Mouse (Mus musculus): ENCODE data around the gene Bspry.
"Not testable (repeated sequence)": the region's sequence is repeated elsewhere in the genome, so short reads cannot be mapped to it uniquely, and the experiment has no call there.

Bspry gene

DNA sequence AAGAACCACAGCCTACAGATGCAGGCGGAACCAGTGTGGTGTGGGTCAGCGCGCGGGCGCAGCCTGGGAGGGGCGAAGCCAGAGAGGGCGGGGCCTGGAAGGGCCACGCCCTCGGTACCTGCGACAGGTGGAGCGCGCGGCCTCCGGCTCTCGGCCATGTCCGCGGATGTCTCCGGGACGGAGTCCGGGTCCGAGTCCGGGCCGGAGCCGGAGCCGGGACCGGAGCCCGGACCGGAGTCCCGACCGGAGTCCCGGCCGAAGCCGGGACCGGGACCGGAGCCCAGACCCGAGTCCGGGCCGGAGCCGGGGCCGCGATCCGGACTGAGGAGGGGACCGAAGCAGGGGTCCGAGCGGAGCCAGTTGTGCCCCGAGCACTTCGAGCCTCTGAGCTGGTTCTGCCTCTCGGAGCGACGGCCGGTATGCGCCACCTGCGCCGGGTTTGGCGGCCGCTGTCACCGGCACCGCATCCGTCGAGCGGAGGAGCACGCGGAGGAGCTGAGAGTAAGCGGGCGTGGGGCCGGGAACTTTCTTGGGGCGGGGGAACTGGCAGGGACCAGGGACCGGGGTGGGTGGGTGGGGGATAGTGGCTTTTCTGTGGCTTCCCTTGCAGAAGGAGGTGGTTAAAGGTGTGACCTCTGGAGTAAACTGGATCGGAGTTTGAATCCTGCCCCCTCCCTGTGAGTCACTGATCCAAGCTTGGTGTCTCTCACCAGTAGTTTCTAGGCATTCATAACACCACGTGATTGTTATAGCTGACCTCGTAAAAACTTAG lies at the start of gene Bspry:
Gene Bspry (plus strand): TSS at position 117 of the 772 bp plus-strand sequence.
- DNase-seq = no peak

DNA sequence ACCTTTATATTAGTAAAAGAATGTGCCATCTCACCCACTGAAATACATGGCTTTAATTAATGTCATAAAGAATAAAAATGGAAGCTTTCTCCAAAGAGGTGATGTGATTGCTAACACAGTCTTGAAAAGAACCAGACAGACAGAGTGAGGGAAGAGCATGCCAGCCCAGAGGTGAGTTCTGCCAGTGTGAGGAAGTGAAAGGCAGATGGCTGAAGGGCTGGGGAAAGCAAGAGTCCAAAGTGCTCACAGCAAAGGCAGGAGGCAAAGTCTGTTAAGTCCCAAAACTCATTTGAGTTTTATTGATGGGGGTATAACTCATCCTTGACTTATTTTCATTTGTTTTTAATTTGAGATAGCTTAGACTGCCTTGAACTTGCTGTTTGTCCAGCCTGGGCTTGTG lies 49.2 kb upstream of the Bspry start:
- no peak for DNase-seq

DNA sequence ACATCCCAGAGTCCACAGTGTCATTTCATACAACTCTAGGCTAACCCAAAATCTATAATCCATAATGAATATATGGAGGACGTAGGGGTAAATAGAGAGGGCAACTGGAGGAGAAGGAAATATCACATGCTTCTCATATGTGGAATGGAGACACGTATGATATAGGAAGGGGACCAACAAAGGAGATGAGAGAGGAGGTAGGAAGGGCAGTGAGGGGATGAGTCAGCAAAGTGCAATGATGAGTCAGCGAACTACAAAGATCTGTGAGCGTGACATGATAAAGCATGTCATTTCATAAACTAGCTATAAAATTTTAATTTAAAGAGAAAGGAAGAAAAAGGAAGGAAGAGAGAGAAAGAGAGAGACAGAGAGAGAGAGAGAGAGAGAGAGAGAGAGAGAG lies 48.3 kb upstream of the Bspry start:
- no peak for DNase-seq

DNA sequence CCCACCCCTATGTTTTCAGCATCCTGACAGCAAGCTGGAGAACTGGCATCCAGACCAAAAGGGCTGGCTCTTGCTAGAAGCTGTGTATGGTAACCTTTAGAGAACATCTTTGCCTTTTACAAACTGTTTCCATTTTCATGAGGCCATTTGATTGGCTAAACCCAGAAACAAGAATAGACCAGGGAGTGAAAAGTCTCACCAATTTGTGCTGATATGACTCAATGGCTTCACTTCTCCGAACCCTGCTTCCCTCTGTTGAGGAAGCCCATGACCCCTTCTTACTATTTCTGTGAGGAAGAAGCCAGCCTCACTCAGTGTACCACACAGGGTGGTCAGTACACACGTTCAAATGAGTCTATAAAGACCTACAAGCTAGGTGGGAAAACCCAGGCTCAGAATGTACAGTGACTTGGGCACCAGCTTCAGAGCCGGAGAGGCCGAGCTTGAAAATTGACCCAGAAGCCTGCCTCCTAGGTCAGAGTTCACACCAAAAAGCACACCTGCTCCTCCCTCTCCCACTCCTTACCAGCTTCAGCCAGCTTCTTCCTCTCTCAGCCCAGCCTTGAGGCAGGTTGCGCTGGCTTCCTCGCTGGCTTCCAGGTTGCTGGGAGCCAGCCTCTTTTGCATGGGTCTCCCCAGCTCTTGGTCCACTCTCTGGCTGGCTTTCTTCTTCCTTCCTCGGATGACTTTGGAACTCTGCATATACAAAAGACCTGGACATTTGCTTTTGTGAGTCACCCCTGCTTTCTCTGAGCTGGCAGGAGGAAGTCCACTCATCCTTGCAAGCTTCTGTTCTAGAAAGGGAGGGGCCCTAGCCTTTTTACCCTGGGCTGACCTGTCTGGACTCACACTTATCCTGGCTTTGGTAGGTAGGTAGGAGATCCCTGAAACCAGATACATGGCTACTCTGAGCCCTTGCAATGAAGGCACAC lies 45.6 kb upstream of the Bspry start:
- no peak for DNase-seq

DNA sequence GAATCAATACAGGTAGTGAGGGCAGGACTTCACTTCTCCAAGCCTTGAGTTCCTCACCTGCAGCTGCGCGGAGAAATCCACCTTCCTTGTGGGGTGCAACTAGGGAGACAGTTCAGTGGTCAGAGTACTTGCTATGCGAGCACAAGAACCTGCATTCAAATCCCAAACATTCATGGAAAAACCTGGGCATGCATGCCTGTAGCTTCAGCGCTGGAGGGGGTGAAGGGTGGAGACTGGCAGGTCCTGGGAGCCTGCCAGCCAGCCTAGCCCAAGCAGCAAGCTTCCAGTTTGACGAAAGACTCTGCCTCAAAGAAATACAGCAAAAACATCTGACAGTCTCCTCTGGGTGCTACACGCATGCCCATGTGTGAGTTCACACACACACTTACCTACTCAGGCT lies 44.8 kb upstream of the Bspry start, which contains the start of gene Rnf183:
Gene Rnf183 (minus strand): TSS at position 172 of the 400 bp plus-strand sequence.
- no peak for DNase-seq

DNA sequence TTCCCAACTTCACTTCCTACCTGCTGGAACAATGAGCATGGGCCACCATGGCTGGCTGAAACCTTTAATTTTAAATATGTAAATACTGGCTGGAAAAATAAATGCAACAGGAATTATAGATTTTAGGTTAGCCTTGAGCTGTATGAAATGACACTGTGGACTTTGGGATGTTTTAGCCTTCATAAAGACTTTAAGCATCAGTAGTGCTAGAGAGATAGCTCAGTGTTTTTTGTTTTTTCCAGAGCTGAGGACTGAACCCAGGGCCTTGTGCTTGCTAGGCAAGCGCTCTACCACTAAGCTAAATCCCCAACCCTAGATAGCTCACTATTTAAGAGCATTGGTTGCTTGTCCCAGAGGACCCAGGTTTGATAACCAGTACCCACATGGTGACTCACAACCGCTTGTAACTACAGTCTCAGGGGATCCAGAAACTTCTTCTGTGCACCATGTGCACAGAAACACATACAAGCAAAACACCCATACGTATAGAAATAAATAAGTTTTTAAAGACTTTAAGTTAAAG lies 42.5 kb upstream of the Bspry start:
- no peak for DNase-seq

DNA sequence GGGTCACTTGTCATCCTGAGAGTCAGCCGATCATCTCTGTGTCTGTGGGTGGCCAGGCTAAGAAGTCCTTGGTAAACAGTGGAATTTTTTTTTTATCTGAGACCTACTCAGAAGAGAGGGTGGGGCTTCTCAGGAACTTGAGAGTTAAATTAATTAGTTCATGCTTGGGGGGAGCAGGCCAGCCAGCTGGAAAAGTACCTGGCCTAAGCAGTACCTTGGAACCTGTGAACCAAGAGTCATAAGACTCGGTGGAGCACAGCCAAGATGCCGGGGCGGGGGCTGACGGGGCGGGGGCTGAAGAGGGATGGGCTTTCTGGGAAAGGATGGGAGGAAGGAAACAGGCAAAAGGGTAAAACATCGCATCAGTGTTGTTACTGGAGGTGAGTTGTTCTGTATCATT lies 42.0 kb upstream of the Bspry start:
- DNase-seq = no peak

DNA sequence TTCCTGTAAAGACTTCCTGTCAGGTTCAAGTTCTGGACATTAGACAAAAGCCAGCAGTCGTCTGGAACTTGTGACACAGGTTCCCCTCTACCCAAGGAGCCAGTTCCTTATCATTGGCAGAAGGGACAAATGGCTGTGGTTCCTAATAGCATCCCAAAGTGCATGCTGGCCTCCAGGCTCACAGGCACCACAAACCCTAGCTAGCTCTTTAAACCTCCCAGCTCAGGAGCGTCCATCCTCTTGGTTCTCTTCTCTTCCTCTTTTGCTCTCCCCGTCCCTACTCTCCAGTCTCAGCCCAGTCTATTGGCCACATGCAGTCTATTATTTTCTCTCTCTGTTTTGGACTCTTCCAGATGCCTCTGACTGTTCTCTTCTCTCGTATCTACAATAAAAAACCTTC lies 40.1 kb upstream of the Bspry start:
- DNase-seq = no peak

DNA sequence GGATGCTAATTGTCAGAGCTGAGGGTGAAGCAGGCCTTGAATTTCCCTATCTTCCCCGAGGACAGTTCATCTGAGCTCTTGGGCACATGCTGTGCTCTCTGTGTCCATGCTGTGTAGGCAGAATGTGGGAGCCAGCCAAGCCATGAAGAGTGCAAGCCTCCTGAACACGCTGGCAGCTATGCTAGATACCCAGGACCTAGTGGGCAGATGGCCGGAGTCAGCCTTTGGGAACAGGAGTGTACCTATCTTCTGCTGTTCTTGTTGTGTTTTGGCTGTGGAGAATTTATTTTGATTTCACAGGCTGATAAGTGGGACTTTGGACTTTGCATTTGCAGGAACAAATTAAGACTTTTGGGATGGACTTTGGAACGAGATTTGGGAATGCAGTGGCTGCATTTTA lies 39.3 kb upstream of the Bspry start:
- DNase-seq = no peak

DNA sequence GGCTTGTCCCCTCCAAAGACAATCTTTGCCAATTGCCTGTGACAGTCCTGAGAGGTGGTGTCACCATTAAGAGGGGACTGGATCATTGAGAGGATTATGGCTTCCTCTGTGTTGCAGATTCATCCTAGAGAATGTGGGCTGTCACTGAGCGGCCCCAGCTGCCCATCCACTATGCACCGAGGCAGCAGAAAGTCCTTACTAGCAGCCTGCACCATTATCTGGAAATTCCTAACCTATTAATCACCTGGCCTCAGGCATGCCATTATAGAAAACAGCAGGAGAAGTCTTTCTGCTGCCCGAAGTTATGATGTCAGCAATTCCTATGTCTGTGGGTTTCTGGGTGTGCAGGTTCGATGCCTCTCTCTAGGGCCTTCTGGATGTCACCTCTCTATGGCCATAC lies 38.9 kb upstream of the Bspry start:
- no peak for DNase-seq

DNA sequence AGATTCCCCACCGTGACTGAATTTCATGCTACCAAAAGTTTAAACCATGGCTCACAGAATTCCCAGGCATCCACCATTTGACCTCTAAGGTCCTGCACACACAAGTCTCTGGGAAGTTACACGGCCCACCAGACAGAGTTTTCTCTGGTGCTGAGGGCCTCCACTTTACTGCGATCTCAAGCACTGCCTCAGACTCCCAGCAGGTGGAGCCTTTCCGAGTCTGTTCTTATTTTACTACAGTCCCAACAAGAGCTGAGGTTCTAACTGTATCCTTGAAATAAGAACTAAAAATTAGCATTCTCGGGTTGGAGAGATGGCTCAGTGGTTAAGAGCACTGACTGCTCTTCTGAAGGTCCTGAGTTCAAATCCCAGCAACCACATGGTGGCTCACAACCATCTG lies 24.9 kb upstream of the Bspry start:
- DNase-seq = peak; percentile 35

DNA sequence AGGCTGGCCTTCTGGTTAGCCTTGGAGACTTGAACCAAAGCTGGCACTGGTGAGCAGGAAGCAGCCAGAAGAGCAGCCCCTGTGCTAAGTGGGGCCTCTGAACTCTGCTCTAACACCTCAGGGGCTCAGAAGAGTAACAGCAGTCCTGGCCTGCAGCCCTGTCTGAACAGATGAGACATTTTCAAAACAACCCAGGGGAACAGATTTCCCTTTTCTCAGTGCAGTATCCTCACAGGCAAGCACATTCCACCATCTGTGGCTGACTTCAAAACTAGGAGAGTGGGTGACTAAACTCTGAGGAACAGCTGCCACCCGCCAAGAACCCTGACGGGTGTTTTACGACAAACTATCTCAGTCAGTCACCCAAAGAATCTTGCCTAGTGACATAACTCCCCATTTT lies 20.8 kb upstream of the Bspry start:
- peak; percentile 29 for DNase-seq

DNA sequence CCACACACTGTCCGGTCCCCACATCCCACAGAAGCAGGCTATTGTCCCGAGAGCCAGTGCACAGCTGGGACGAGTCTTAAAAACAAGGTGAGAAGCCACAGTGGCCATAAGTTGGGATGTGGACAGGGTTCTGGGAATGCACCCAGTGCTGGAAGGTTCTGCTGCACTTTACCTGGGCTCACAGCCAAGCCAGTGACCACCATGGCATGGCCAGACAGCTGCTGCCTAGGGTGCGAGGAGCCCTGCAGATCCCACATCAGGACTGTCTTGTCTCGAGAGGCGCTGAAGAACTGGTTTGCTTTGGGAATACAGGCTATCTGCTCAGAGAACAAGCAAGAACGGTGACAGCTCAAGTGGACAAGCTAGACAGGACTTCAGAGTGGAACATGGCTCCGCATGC lies 19.5 kb upstream of the Bspry start:
- DNase-seq = no peak

DNA sequence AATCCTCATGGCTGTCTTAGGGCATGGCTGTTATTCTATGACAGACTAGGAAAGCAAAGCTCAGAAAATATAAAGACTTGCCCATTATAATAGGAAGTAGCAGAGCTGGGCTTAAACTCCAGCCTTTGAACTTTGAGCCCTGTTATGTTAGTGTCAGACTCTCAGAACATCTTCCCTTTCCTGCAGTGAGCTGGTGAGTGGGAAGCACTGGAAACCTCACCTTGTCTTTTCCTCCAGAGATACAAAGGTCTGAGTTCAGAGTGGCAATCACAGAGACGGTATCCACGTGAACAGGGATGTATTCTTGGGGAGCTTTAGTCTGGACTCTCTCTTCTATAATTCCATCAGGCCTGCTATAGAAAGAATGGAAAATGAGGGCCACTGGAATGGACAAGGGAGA lies 16.7 kb upstream of the Bspry start:
- no peak for DNase-seq

DNA sequence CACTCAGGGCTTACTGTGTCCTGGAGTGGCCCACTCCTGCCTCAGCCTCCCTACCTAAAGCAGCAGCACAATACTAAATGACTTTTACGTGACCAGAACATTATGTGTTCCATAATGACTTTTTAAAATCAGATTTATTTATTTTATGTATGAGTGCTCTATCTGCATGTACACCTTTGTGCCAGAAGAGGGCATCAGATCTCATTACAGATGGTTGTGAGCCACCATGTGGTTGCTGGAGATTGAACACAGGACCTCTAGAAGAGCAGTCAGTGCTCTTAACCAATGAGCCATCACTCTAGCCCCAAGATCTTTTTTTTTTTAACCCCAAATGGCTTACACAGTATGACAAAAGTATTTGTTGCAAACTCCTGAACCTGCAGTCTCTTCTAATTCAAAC lies 11.7 kb upstream of the Bspry start:
- DNase-seq = no peak

DNA sequence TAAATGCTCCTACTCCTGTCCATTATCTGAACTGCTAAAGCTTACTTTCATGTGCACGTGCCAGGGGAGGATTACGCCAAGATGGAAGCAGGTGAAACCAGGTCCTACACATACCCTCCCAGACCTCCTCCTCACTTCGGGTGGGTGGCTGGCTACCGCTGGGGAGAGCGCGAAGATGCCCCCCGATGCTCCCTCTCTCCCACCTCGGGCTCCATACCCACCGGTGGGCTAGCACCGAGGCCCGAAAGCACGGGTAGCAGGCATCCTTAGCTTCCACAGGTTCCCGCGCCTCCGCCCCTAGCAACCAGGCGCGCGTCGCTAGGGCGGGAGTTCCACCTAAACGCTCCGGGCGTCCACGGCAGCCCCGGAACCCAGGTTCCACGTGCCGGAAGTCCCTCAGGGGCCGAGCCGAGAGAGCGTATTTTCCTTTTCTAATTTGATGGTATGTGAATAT lies 9.2 kb upstream of the Bspry start, which contains the start of gene Wdr31:
Gene Wdr31 (minus strand): TSS at position 299 of the 454 bp plus-strand sequence.
- DNase-seq = peak; percentile 83

DNA sequence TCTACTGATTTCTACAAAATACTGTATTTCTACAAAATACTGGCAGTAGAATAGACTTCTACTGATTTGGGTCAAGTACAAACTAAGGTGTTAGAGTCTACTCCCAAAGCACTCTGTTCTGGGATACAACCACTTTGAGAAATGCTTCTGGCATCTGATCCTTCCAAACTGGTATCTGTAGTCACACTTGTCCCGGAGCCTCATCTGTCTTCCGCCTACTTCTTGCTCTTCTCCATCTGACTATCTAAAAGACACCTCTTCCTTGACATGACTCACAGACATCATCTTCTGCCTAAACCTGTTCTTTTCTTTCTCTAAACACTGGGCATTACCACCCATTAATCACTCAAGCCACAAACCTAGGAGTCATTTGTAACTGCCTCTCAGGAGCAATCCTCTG lies 7.8 kb upstream of the Bspry start:
- no peak for DNase-seq

DNA sequence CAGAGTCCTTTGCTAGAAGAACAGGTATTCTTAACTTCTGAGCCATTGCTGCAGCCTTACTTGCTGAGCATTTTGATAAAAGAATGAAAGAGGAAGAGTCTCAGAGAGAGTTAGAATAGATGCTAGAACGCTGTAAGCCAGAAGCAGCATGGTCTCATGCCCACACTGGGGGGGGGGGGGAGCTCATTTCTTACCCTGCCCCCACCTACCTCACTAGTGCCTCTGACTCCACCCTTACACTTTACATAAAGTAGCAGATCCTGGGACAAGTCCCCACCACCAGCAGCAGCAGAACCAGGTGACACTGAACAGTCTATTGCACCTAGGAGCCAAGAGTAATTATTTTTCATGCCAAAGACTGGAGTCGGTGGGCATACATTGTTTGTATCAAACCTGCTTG lies 4.7 kb upstream of the Bspry start:
- DNase-seq = no peak

DNA sequence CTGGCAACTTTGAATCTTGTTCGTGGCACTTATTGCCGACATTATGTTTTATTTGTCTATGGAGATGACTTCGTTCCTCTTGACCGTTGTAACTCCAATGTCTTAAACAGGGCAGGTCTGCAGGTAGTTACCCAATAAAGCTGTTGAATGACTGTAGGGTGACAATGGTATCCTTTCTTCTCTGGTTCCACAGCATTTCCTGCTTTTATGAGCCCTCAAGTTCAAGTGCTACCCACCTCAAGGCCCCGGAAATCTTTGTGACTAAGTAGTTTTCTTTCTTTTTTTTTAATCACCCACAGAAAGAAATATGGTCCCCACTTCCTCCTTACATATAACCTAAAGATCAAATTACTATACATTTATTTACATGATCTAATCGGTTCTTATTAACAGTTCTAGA lies 4.1 kb upstream of the Bspry start:
- DNase-seq = no peak

DNA sequence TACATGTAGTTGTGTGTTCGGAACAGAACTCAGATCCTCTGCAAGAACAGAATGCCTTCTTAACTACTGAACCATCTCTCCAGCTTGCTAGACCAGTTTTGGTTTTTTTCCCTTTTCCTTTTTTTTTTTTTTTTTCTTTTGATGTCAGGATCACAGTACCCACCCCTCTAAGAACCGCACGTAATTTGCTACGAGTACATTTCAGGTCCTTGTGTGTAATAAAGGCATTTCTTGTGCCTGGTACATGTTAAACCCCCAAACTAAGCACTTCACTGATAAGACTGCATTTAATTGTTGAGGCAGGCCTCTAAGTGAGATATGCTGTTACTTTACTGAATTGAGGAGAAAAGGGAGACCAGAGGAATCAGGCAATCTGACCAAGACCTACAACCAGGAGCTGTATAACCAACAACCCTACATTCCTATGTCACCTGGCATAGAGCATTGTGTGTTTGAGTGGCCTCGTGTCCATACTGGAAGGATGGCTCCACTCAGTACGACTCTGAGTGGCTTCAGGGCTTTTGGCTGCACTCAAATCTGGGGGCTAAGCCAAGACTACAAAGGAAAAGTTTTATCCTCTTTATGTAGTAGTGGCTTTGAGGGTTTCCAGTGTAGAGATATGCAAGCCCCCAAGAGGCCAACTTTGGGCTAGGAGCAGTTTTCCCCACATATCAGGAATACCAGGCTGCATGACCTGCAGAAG lies 2.2 kb upstream of the Bspry start:
- DNase-seq = no peak

DNA sequence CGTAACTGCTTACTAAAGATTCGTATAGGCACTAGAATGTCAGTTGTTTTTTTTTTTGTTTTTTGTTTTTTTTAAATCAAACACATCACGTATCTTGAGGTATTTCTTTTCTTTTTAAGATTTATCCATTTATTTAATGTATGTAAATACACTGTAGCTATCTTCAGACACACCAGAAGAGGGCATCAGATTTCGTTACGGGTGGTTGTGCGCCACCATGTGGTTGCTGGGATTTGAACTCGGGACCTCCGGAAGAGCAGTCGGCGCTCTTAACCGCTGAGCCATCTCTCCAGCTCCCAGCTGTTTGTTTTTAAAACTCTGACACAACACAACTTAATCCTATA lies 288 bp upstream of the Bspry start:
- DNase-seq = not testable (repeated sequence)

DNA sequence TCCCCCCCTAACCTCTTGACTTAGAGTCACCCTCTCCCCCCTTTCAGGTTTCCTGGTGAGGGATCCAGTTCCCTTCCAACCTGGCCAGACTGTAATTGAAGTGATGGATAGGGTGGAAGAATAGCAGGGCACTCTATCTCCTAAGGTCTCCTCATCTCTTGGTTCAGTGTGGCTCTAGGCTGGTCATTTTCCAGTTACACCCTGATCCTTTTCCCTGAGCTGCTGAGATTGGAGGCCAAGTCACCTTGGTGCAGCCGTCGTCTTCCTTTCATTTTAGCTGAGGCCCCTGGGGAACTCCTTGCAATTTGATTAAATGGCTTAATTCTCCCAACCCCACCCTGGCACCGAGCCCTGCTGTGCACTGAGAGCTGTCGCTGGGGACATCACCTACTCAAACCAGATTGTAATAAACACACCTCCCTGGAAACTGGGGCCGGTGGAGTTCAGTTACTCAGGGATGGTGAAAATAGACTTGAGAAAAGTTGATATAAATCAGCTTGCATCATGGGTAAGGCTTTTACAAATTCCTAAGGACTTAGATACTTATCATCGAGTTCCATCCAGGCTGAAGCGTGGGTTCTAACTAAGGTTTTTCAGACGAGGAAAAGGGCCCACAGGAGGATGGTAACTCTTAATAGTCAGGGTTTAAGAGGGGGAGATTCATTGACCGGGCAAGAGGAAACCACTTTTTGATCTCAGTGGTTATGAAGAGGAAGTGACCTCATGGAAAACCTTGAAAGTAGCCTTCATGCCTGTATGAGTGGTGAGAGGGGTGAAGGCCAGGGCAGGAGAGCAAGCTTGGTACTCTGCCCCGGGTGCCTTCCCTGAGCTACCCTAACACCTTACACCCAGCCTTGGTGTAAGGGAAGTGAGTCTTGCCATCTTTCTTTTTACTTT lies 1.1 kb downstream of the Bspry start:
- no peak for DNase-seq
